Mouse (Mus musculus): ENCODE measurements around the gene Ppil6.

Gene Ppil6

DNA sequence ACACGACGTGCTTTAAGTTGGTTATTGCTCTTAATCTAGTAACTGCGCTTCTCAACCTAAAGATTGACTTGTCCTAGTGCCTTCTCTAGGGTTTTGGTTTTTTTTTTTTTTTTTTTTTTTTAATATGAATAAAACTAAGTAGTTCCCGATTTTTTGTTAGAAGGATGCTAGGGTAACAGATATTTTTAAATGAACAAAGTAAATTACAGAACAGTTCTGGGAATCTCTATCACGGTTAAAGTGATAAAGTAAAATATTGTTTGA is 30.1 kb downstream of the Ppil6 start:
- in situ Hi-C loops (cut with MboI; ENCODE audit: low sequenced_read_pairs), result no loop called here

DNA sequence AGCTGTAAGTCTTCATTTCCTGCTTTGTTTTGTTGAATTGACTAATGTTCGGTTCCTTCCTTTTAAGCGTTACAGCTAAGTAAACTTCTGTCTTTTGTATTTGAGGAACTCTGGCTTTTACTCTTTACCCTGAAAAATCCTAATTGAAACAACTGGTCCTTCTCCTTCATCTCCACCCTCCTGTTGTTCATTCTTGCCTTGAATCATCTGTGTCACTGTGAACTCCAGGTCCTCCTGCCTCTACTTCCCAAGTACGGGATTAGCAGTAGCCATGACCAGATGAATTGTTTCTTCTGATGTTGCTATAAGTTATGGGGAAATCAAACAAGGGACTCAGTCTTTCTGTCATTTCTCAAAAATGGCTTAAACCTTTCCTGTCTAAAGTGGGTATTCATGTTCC is 33.1 kb downstream of the Ppil6 start:
- in situ Hi-C loops (cut with MboI; ENCODE audit: low sequenced_read_pairs), result no loop called here

DNA sequence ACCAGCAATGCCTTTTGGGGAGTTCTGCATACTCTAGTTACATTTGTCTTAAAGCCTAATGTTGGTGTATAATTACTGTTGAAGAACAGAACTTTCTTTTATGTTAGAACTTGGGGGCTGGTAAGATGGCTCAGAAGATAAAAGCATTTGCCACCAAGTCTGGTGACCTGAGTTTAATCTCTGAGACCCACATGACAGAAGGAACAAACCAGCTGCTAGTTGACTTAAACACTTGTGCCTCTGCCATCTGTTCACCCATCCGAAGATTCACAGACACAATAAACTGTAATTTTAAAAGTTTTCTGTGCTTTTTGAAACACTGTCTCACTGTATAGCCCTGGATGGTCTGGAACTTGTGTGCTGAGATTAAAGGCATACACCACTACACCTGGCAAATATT is 35.5 kb downstream of the Ppil6 start:
- in situ Hi-C loops (cut with MboI; ENCODE audit: low sequenced_read_pairs), result no loop called here

DNA sequence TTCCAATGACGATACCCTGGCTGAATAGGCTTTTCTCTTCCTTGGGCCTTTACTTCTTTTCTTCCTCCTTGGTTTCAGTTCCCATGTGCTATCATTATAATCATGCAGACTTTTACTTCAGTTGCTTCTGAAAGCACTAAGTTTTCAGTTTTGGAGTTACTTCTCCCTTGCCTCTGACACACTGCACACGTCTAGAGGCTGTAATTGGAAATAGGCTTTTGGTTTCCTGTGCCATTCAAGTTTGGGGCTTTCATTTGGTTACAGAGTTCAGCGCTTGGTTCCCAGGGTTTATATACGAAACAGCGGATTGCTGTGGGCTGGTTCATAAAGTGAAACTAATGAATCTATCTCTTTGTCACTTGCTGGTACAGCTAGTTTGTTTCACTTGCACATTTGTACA is 39.7 kb downstream of the Ppil6 start:
- in situ Hi-C loops (cut with MboI; ENCODE audit: low sequenced_read_pairs), result no loop called here

DNA sequence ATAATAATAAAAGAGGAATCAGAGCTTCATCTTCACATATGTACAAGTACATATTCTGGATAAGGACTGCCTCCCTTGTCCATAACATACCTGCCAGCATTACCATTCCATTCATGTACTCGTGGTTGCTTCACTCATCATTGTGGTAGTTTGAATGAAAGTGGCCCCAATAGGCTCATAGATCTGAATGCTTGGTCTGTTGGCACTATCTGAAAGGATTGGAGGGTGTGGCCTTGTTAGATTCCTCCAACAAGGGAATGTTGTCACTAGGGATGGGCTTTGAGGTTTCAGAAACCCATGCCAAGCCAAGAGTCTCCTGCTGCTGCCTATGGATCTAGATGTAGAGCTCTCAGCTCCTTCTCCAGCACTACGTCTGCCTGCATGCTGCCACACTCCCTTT is 45.8 kb downstream of the Ppil6 start:
- in situ Hi-C loops (cut with MboI; ENCODE audit: low sequenced_read_pairs), result no loop called here

DNA sequence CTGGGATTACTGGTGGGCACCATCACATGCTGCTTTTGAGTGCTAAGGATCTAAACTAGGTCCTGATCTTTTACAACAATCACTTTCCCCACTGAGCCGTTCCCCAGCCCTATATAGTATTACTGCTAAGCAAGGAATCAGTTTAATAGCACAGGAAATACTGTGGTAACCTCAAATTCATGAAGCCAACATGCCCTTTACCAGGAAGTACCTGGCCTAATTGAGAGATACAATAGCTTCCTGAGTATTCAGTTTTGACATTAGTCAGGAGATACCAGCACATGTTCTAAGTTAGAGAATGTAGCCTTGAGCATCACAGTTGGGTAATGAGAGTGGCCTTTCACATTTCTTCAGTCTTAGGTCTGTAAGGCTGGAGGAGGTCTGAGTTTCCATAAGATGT is 46.5 kb downstream of the Ppil6 start:
- in situ Hi-C loops (cut with MboI; ENCODE audit: low sequenced_read_pairs), result no loop called here

DNA sequence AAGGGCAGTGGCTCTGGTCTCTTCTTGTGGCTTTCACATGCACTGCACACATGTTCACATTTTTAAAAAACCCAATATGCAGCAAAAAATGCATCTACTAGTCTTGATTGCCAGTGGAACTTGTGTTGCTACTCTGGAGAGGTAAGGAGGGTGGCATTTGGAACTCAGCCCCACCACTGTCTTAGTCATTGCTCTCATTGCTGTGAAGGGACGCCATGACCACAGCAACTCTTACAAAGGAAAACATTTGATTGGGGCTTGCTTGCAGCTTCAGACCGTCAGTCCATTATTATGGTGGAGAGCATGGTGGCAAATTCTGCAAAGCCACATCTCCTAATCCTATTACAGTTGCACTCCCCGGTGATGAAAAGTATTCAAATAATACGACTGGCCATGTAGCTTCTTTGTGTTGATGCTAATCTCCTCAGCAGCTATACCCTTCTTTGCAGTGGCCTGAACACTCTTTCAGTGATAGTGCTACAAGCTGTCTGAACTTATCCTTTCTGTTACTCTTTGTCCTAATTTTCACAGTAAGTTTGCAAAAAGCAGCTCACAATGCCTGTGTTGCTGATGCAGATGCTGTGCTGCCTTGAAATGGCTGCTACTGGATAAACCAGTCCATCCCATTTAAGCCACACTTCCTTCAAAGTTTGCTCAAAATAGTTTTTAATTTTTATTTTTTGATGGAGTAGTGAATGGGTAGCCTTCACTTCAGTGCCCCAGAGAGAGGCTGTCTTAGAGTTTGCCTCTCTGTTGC is 47.2 kb downstream of the Ppil6 start:
- in situ Hi-C loops (cut with MboI; ENCODE audit: low sequenced_read_pairs), result no loop called here

DNA sequence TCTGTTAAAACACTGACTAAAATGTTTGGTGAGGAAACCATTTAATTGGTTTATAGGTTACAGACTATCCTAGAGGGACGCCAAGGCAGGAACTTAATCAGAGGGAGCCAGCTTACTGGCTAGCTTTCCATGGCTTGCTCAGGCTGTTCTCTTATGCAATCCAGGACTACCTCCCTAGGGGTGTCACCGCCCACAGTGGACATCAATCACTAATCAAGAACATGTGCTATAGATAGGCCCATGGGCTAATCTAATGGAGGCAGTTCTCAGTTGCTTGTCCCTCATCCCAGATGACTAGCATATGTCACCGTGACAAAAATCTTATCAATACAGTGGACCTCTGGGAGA is 47.7 kb downstream of the Ppil6 start:
- in situ Hi-C loops (cut with MboI; ENCODE audit: low sequenced_read_pairs), result no loop called here

DNA sequence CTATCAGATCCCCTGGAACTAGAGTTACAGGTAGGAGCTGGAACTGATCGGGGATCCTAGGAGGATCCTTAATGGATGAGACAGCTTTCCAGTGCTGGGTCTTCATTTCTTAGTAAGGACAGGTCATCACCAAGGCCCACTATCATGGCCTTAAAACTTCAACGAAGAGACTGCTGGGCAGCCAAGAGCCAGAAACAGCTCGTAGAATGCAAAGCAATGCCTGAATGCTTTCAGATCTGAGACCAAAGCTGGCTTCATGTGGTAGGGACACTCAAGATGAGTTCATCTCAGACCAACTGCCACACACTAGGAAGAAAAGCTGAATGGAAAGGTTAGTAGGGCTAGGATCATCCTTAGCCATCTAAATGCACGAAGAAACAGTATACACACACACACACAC is 48.7 kb downstream of the Ppil6 start:
- in situ Hi-C loops (cut with MboI; ENCODE audit: low sequenced_read_pairs), result no loop called here

DNA sequence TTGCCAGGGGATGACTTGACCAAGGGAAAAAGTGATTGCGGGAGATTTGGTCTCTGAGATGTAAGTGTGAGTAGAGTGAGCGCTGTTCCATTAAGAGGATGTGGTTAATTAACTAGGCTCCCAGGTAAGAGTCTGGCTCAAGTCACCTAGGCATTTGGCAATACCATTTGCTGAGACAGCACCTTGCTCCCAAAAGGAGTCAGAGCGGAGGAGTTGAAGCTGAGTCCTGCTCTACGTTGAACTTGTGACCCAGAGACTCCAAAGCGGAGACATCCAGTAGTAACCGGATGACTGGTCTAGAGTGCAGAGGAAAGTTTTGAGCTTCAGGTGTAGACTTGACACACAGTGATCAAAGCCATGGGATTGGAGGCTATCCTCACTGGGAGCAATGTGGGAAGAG is 51.8 kb downstream of the Ppil6 start:
- in situ Hi-C loops (cut with MboI; ENCODE audit: low sequenced_read_pairs), result no loop called here

DNA sequence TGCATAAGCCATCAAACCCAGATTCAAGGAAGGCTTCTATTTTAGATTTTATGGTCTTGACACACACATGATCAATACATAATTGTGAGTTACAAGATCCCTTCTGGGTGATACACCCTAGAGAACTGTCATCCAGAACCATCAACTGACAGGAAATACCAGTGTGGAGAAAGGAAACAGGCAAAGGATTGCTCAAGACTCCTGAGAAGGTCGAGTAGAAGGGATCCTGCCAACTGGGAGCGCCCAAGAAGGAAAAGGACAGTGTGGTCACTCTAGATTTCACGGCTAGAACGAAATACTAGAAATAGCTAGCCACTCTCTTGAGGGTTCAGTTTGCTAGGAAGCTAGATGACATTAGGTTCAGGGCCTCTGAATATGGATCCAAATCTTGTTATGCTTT is 53.2 kb downstream of the Ppil6 start:
- in situ Hi-C loops (cut with MboI; ENCODE audit: low sequenced_read_pairs), result no loop called here

DNA sequence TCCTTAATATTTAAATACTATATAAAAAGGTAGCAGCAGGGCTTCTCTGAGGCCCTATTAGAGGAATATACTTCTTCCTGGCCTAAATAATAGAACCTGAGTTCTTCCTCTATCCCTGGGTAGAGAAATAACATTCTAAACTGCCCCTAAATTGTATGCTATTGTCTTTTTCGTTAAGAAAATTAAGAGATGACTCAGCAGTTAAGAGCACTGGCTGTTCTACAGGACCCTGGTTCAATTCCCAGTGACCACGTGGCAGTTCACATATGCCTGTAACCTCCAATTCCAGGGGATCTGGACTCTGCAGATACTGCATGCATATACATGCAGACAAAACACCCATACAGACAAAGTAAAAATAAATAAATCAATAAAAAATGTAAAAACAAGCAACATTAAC is 53.6 kb downstream of the Ppil6 start:
- in situ Hi-C loops (cut with MboI; ENCODE audit: low sequenced_read_pairs), result no loop called here

DNA sequence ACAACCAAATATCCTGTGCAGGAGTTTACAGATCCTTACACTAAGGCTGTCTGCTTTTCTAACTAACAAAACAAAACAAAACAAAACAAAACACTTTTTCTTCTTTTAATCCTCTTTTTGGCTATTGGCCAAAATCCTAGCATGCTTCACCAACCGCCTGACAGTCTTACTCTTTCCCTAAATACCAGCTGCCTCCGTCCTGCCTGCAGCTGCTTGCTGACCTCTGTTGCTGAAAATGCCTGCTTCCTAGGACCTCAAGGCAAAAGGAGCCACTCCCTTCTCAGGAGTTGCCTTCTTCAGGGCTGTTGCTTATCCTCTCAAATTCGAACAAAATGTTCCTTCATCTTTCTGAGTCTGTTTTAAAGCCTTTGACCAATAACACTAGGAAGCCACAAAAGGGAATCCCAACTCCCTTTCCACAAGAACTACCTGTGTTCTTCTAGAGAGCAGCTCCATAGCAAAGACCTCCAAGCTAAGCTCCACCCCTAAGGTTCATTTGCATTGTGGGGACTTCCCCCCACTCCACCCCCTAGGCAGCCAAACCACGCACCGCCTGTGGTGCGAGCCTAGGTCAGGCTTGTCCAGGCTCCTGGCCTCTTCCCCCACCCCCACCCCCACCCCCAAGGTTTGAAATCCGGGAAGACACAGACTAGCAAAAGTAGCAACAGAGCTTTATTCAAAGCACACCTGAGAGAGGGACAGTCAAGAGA is 54.4 kb downstream of the Ppil6 start:
- in situ Hi-C loops (cut with MboI; ENCODE audit: low sequenced_read_pairs), result no loop called here

DNA sequence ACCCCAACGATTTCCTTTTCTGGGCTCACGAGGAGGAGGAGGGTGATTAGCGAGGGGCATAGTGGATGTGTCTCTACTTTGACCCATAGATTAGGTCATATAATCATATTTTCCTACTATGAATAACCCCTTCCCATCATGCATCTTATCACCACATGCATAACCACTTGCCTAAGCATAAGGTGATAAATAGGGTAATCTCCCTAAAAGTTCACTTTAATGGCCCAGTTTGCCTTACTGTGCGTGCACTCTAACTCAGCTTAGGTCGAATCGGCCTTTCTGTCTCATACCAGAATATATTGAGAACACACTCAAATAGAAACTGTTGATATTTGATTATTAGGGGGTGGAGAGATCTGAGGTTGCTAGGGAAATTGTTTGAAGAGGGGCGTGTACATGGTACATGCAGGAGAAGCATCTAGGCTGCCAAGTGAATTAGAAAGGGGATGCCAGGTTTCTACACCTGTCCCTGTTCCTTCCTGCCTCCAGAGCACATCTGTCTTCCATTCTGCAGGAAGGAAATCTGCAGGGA is 55.1 kb downstream of the Ppil6 start:
- in situ Hi-C loops (cut with MboI; ENCODE audit: low sequenced_read_pairs), result no loop called here

DNA sequence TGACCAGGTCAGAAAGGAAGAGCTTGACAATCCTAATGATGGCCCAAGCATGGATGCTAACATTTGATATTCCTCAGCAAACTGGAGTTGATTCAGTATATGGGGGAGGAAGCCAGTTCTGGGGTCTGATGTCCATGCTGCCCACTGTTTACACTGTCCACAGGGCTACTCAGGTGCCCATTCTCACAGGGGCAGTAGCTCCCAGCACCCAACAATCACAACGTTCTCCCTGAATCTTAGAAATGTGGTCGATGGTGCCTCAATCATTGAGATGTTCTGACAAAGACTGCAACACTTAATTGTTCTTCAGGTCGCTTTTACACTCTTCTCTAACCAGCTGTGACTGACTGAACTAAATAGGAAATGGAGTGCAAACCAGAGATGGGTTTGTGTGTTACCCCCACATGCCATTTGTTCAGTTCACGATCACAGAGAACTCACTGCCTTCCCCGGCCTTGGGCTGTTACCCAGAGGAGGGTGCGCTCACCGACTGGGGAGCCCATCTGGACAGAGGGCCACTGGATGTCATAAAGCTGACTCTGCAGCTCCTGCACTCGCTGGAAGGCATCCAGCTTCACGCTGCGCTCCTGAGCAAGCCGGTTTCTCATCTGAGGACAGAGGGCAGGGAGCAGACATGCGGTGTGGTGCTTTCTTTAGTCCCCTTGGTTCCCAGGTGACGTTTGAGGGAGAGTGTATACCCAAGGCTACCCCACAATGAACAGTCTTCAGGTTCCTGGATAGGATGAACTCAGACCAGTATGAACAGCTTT is 56.3 kb downstream of the Ppil6 start:
- in situ Hi-C loops (cut with MboI; ENCODE audit: low sequenced_read_pairs), result no loop called here

DNA sequence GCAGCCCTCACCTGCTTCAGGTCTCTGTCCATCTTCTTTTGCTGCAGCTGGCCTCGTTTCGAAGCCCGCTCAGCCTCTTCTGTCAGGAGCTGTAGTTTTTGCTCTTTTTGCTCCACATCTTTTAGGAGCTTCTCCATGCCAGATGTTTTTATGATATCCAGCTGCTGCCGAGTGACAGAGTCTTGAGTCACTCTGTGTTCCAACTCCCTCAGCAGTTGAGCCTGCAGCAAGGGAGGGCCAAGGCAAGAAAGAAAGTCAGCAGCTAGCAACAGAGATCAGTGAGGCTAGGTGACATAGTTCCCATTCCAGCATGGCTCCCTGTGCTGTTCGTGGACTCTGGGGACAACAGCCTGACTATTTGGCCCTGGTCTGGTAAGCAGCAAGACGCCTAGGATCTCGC is 60.5 kb downstream of the Ppil6 start:
- in situ Hi-C loops (cut with MboI; ENCODE audit: low sequenced_read_pairs), result no loop called here

DNA sequence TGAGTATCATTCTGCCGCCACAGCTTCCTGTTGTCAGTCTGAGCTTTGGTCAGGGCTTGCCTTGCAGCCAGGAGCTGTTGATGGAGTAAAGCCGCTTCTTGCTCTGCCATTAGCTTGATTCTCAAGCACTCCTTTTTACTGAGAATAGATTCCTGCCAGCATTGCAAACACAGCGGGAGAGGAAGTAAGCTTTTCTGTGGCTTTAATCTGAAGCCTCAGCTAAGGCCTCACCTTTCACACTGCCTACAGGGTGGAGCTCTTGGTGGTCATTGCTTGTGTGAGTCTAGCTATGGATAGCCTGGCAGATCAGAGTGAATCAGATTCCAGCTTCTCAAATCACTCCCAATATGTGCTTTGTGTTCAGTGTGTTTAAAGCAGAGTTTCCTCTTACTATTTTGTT is 62.1 kb downstream of the Ppil6 start:
- in situ Hi-C loops (cut with MboI; ENCODE audit: low sequenced_read_pairs), result no loop called here

DNA sequence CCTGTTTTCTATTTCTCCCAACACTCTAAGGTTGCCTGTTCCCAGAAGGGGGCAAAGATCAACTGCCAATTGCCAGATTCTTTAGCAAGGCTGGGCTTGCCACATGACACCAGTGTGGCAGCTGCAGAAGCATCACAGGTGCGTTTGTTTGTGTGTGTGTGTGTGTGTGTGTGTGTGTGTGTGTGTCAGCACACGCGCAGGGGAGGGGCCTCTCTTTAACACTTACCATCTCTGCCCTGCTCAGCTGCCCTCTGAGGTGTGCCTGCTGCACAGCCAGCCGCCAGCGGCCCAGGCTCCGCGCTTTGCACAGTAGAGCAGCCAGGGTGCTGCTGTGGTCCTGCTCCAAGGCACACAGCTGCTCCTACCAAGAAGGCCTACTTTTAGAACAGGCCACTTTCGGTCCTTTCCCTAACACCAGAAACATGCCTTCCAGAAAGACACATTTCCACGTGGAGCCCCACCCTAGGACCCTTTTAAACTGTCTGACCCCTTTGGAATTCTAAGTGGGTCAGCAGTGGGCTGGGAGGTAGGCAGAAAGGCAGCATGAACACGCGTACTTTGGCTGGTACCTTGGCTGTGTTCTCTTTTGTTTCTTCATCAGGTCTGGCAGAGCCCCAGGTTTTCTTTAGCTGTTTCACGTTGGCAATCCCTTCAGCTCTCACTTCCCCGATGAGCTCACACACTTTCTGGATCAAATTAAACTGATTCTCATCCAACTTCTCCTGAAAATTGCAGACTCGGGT is 62.8 kb downstream of the Ppil6 start:
- in situ Hi-C loops (cut with MboI; ENCODE audit: low sequenced_read_pairs), result no loop called here

DNA sequence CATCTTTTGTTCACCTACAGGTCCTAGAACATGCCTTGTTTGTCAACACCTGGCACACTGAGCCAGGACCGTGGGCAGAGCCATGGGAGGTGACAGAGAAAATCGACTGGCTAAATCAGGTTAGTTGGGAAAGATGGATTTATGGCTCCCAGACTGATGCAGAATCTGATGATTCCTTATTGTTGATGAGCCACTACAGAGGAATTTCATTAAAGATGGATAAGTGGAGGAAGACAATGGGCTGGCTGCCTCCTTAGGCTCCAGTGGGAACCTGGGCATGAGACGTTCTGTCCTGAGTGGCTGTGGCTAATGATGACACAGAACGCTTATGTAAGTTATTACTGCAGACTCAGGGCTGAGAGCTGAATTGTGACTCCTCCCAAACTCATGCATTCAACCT is 63.5 kb downstream of the Ppil6 start:
- in situ Hi-C loops (cut with MboI; ENCODE audit: low sequenced_read_pairs), result no loop called here

DNA sequence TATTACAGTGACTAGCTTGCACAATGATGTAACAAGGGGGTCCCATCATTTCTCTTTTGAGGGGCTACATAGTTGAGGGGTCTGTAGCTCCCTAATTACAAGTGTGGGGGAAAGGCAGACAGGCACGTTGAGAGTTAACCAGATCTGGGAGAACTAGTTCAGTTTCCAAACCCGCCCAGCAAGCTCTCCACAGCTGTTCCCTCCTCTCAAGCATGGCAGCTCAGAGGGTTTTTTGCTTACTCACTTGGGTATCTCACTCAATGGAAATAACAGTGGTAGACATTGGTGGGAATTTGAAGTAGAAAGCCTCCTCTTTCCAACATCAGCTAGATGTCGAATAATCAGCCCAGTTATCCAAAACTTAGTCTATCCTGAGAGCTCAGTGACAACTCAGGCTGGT is 64.8 kb downstream of the Ppil6 start:
- in situ Hi-C loops (cut with MboI; ENCODE audit: low sequenced_read_pairs), result no loop called here

DNA sequence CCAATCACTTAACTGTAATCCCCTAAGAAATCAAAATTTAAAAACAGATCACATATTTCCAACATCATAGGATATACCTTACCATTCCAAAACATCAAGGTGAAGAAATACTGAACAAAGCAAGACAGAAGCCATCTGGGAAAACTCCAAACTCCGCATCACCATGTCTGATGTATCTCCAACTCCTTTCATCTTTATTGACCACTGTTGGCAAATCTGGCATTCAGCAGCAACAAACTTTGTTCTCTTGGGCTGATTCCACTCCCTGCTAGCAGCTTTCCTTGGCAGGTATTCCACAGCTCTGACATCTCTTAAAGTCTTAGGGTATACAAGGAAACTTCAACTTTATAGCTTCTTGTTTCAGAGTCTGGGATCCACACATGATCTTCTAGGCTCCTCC is 68.2 kb downstream of the Ppil6 start:
- in situ Hi-C loops (cut with MboI; ENCODE audit: low sequenced_read_pairs), result no loop called here
